Mouse (Mus musculus) Patski (cell line): ENCODE data around the gene Tbc1d1. TPM values are rescaled to one million over a fixed set of nuclear protein-coding genes. Genes with fewer than 3 reads are reported as not detected.

Experiments
- ATAC-seq: fragments of 100-300 bp; one replicate; pipeline ENCODE4 v1.8.0; 2021
- CTCF ChIA-PET: fragments of 350-600 bp; sonication (Branson Sonifier 250); formaldehyde crosslinking; loops from one replicate; lab custom pipeline; 2022; ENCODE audit warnings: inconsistent platforms; lab: Charles Lee
- POLR2A ChIA-PET: fragments of 350-600 bp; sonication (Branson Sonifier 250); formaldehyde crosslinking; loops from one replicate; lab custom pipeline; 2022; ENCODE audit warnings: antibody characterized with exemption, inconsistent platforms; lab: Charles Lee
- DNase-seq: peaks from one replicate; pipeline ENCODE4 v3.0.0-alpha.2; 2011; ENCODE audit warnings: low read depth, low spot score
- H3K27me3 ChIP-seq: fragments of 371-371 bp; one replicate; pipeline ENCODE4 v1.5.1; 2021
- CTCF ChIP-seq: fragments of 100-300 bp; IDR thresholded peaks from one replicate; pipeline ENCODE4 v1.5.1; 2021
- in situ Hi-C: fragments of 300-500 bp; cut with MboI; formaldehyde crosslinking; loops from 3 replicates; pipeline ENCODE4 v1.11.1; 2018; ENCODE audit warnings: low pct_unique_long_range_greater_than_20kb, mixed read lengths
- polyA plus RNA-seq: library from polyadenylated mRNA; unstranded; gene quantifications from one replicate; pipeline ENCODE4 v1.2.3, GENCODE M21; 2021

Tbc1d1 gene
- polyA plus RNA-seq, 1 experiment from 2014 or later, result 45.9 TPM

DNA sequence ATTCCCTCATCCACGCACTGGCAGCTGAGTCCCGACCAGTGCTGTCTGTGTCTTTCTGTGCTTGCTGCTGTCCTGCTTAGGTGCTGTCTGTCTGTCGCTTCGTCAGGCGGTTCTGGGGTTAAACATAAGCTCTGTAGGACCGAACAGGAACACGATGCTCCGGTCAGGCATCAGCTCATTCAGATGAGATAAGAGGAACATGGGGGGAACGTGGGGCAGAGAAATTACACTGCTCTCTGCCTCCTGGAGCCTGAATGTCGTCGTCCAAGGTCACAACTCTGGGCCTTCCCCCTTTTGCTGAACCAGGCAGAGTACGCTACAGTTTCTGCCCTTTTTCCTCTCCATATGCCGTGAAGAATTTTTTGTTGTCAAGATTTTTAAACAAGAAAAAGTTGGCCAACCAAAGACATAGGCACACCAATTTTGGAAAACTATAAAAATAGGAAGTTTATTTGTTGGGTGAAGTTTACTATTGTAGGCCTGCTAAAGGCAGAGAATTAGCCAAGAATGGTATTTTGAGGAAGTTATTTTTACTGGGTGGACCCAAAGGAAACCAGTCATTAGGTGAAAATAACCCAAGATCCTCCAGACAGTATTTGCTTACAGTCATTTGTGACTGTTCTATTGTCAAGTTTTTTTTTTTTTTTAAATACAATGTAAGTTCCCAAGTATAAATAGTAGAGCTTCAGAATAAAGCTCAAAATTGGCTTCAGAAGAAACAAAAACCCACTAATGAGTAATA lies 85.0 kb downstream of the Tbc1d1 start:
- DNase-seq, result no peak
- no peaks in the 10 kb centered on the region for H3K27me3 ChIP-seq
- POLR2A ChIA-PET, result interaction anchor here (0.5 to 2.2 kb wide), 2 partner anchors 23 to 149 kb away, joined by 4 to 6 read pairs; no protein-coding TSS in a partner anchor
- CTCF ChIA-PET, result interaction anchor here (0.9 to 1.3 kb wide), 3 partner anchors 16 to 39 kb away, joined by 3 to 4 read pairs (median 3); no protein-coding TSS in a partner anchor
- no peak for ATAC-seq
- in situ Hi-C loops, result no loop called here
- TF ChIP-seq CTCF, result no peak

DNA sequence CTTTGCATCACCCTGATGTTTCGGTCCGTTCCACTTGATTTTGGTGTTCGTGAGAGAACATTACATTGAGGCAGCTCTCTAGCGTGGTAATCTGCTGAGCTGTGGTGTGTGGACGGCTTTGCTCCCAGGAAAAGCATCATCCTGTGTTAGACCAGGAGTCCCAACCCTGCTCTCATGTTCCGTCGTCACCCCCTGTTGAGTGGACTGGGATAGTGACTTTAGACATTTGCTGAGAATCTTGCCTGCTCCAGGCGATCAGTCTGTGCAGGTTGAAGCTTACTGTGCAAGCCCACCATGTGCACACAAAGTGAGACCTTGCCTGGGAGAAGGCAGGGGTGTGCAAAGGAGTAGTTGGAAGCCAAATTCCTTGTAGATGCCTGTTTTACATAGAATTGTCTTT lies 85.8 kb downstream of the Tbc1d1 start:
- CTCF ChIA-PET, result interaction anchor here (0.9 to 1.2 kb wide), 3 partner anchors 25 to 40 kb away, joined by 3 read pairs; no protein-coding TSS in a partner anchor
- in situ Hi-C loops, result no loop called here
- POLR2A ChIA-PET, result interaction anchor here (2.2 kb wide), 1 partner anchor 24 kb away, joined by 4 read pairs; no protein-coding TSS in a partner anchor
- ATAC-seq, result no peak
- TF ChIP-seq CTCF, result no peak
- no peak for DNase-seq
- H3K27me3 ChIP-seq, result no peaks in the 10 kb centered on the region

DNA sequence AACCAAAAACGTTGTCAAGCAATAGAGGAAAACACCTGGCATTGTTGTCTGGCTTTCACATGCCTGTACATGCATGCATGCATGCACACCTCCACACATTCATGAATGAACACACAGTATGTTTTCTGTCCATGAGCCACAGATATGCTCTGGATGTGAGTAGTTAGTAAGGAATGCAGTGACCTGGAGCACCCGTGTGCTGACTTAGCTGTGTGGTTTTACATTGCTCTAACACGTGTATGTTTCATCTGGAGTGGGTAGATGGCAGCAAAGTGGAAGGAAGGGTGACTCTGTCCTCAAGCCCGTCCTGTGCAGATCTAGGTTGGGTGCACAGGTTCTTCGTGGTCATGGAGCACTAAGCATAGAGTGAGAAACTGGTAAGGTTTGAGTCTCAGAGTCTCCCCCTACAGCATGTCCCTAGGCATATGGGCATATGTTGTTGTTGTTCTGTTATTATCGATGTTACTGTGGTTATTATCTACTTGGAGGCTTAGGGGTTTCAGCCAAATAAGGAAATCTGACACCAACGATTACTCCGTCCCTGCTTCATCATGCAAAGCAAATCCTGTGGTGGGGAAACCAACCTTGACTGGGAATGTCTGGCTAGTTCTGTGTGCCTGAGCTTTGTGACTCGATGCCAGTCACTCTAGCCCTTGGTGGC lies 86.8 kb downstream of the Tbc1d1 start:
- ATAC-seq (peak; percentile 83), DNase-seq (peak; percentile 96)
- in situ Hi-C loops, result no loop called here
- TF ChIP-seq CTCF, result peak; percentile 60
- H3K27me3 ChIP-seq, result no peaks in the 10 kb centered on the region
- POLR2A ChIA-PET, result interaction anchor here (2.2 kb wide), 1 partner anchor 25 kb away, joined by 4 read pairs; no protein-coding TSS in a partner anchor
- CTCF ChIA-PET, result interaction anchor here (1.2 kb wide), 1 partner anchor 41 kb away, joined by 3 read pairs; no protein-coding TSS in a partner anchor

DNA sequence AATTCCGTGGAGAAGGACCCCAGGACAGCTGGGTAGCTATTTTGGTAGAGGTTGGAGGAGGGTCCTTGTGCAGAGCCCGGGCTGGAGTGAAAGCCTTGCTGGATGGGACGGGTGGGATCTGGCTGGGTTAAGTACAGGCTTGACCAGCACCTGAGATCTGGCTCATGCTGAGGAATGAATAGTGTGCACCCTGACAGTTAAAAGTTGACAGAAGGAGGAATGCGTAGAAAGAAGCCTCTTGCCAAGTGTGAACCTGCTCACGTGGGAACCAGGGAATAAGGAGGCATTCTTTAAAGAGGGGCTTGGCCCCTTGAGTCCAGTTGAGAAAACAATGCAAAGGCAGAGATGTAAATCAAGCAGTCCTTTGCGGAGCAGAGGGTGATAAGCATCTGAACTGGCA lies 87.6 kb downstream of the Tbc1d1 start:
- ChIA-PET CTCF (interaction anchor here (2.4 kb wide), 1 partner anchor 41 kb away, joined by 11 read pairs; no protein-coding TSS in a partner anchor), POLR2A (interaction anchor here (2.2 kb wide), 1 partner anchor 26 kb away, joined by 4 read pairs; no protein-coding TSS in a partner anchor)
- DNase-seq (no peak), ATAC-seq (no peak)
- H3K27me3 ChIP-seq, result no peaks in the 10 kb centered on the region
- in situ Hi-C loops, result no loop called here
- no peak for TF ChIP-seq CTCF

DNA sequence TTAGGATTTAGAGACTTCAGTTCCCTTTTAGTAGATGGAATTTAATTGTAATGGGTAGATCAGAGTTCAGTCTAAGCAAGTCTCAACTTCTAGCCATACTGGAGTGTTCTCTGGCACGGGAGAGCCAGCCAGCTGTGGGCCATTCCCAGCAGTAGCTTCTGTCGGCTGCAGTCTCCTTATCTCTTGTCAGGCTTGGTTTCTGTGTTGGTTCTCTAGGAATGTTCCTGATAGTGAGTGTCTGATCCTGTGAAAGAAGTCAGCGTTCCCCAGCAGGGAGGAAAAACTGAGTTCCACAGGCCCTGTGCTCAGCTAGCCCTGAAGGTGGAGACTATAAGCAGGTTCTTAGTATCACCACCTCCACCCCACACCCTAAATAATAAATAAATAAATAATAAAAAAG lies 88.2 kb downstream of the Tbc1d1 start:
- H3K27me3 ChIP-seq, result no peaks in the 10 kb centered on the region
- TF ChIP-seq CTCF, result no peak
- DNase-seq (no peak), ATAC-seq (no peak)
- POLR2A ChIA-PET, result no interaction called here
- in situ Hi-C loops, result no loop called here
- CTCF ChIA-PET, result interaction anchor here (0.9 to 2.4 kb wide), 4 partner anchors 9 to 42 kb away, joined by 3 to 11 read pairs (median 5); no protein-coding TSS in a partner anchor

- ATAC-seq (no peak), DNase-seq (no peak)
- in situ Hi-C loops, result no loop called here
- no peaks in the 10 kb centered on the region for H3K27me3 ChIP-seq
- CTCF ChIA-PET, result interaction anchor here (0.9 to 2.4 kb wide), 4 partner anchors 9 to 43 kb away, joined by 3 to 11 read pairs (median 5); no protein-coding TSS in a partner anchor
- TF ChIP-seq CTCF, result no peak
- POLR2A ChIA-PET, result no interaction called here
Measured at GRCm38 (mm10) chr5:64244745-64245144, 88.6 kb downstream of the Tbc1d1 start.

DNA sequence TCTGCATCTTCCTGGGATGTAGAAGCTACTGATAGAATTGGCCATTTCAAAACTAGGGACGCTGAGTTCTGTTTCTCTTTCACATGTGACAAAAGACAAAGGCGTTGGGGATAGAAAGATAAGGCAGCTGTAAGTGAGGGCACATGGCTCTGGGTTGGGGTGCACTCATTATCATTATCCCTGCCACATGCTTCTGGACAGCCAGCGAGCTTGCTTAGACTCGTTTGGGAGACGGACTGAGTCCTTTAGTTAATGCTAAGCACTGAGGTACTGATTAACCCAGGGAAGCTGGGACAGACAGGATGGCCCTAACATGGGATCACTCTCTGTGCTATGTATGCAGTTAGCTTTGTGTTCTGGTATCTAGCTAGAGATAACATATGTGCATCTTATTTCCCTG lies 95.3 kb downstream of the Tbc1d1 start:
- TF ChIP-seq CTCF, result no peak
- DNase-seq (no peak), ATAC-seq (peak; percentile 51)
- POLR2A ChIA-PET, result no interaction called here
- CTCF ChIA-PET, result interaction anchor here (0.8 to 1.7 kb wide), 3 partner anchors 10 to 50 kb away, joined by 3 to 7 read pairs (median 4); no protein-coding TSS in a partner anchor
- in situ Hi-C loops, result no loop called here
- no peaks in the 10 kb centered on the region for H3K27me3 ChIP-seq

DNA sequence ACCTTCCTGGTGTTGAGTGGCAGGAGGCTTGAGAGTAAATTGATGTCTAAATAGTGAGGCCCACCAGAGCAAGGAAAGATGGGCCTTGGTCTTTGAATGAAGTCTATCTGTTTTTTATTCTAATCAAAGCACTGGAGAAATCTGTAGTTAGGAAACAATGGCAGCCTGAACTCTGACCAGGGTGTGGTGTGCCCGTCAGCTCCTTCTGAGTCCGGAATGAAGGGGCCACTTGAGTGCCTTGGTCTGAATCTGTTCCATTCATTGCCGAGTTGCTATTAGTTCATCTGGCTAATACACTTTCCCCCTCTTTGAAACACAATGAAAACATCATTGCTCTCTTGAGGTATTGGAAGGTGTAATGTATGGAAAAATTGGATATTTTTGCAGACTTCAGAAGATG lies 98.2 kb downstream of the Tbc1d1 start:
- no peak for TF ChIP-seq CTCF
- in situ Hi-C loops, result no loop called here
- ATAC-seq (no peak), DNase-seq (no peak)
- H3K27me3 ChIP-seq, result no peaks in the 10 kb centered on the region
- ChIA-PET POLR2A (no interaction called here), CTCF (interaction anchor here (1.3 to 2.6 kb wide), 4 partner anchors 9 to 21 kb away, joined by 4 to 9 read pairs (median 6); no protein-coding TSS in a partner anchor)

GRCm38 (mm10) chr5:64254988-64255387 lies 98.9 kb downstream of the Tbc1d1 start:
- in situ Hi-C loops, result no loop called here
- CTCF ChIA-PET, result interaction anchor here (1.5 to 2.6 kb wide), 4 partner anchors 8 to 20 kb away, joined by 5 to 9 read pairs (median 7); no protein-coding TSS in a partner anchor

DNA sequence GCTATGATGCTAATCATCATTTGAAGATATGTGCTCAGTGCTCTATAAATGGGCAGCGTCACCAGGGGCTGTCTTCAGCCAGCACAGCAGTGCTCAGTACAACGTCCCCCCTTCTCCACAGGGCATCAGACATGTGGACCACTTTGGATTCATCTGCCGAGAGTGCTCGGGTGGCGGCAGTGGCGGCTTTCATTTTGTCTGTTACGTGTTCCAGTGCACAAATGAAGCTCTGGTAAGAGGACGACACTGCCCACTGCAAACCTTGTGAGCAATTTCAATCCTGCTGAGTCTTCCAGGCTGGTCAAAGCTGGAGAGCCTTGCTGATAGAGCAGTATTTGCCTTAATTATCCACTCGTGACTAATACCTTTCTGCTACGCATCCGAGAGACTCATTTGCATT lies 107.2 kb downstream of the Tbc1d1 start:
- no peak for DNase-seq
- CTCF ChIA-PET, result interaction anchor here (1.1 to 4.8 kb wide), 4 partner anchors 9 to 119 kb away, joined by 3 to 39 read pairs (median 6); no protein-coding TSS in a partner anchor
- H3K27me3 ChIP-seq, result no peaks in the 10 kb centered on the region
- in situ Hi-C loops, result no loop called here
- no peak for ATAC-seq
- TF ChIP-seq CTCF, result no peak
- POLR2A ChIA-PET, result interaction anchor here (0.5 kb wide), 1 partner anchor 294 kb away, joined by 3 read pairs; no protein-coding TSS in a partner anchor

More at GRCm38 (mm10) chr5:64254988-64255387, 98.9 kb downstream of the Tbc1d1 start:
- H3K27me3 ChIP-seq, result no peaks in the 10 kb centered on the region
- POLR2A ChIA-PET, result interaction anchor here (0.6 kb wide), 1 partner anchor 253 kb away, joined by 4 read pairs; no protein-coding TSS in a partner anchor
- ATAC-seq (no peak), DNase-seq (no peak)
- TF ChIP-seq CTCF, result no peak
